Mouse (Mus musculus) liver, embryonic 13.5 days (tissue): ENCODE measurements around the gene Fbxo44. TPM values are rescaled to one million over a fixed set of nuclear protein-coding genes. Genes with fewer than 3 reads are reported as not detected.

Source experiments
- ATAC-seq: fragments of 200-750 bp; cut with Nextera tagmentation; 2 replicates; pipeline ENCODE4 v1.8.0; 2017; ENCODE audit warnings: low read depth, mild to moderate bottlenecking, moderate number of reproducible peaks, moderate library complexity
- DNase-seq: peaks from one replicate; pipeline ENCODE4 v3.0.0; 2022
- H3K27ac ChIP-seq: fragments of 300-500 bp; sonication (generic); 2 replicates; pipeline ENCODE4 v1.5.1; 2015; ENCODE audit warnings: moderate library complexity, mild to moderate bottlenecking, inconsistent platforms
- H3K27me3 ChIP-seq: fragments of 300-500 bp; sonication (generic); 2 replicates; pipeline ENCODE4 v1.6.1; 2015; ENCODE audit warnings: mild to moderate bottlenecking, inconsistent platforms
- H3K36me3 ChIP-seq: fragments of 300-500 bp; sonication (generic); 2 replicates; pipeline ENCODE4 v1.6.1; 2015; ENCODE audit warnings: mild to moderate bottlenecking, inconsistent platforms
- H3K4me1 ChIP-seq: fragments of 300-500 bp; sonication (generic); replicated peaks from 2 replicates; pipeline ENCODE4 v1.6.1; 2015; ENCODE audit warnings: inconsistent platforms
- H3K4me2 ChIP-seq: fragments of 300-500 bp; sonication (generic); 2 replicates; pipeline ENCODE4 v1.6.1; 2015; ENCODE audit warnings: inconsistent platforms, mild to moderate bottlenecking, moderate library complexity
- H3K4me3 ChIP-seq: fragments of 300-500 bp; sonication (generic); replicated peaks from 2 replicates; pipeline ENCODE4 v1.5.1; 2015; ENCODE audit warnings: mild to moderate bottlenecking, inconsistent platforms
- H3K9ac ChIP-seq: fragments of 300-500 bp; sonication (generic); 2 replicates; pipeline ENCODE4 v1.6.1; 2015; ENCODE audit warnings: mild to moderate bottlenecking, inconsistent platforms
- H3K9me3 ChIP-seq: fragments of 300-500 bp; sonication (generic); replicated peaks from 2 replicates; pipeline ENCODE4 v1.6.1; 2016; ENCODE audit warnings: inconsistent platforms
- WGBS: fragments of 180-500 bp; shearing (Covaris S2); methylation state at CpG from one replicate; pipeline ENCODE4 v1.1.7; 2015; ENCODE audit not compliant: insufficient replicate concordance; 5-methylcytosine and 5-hydroxymethylcytosine counted together
- polyA plus RNA-seq: library from polyadenylated mRNA; unstranded; fragments of >200 nt; fragmentation: Nextera tagmentation; extraction: Ambion mirVana; gene quantifications from 2 replicates; pipeline ENCODE4 v1.2.1, GENCODE M21; 2015

Gene Fbxo44
- polyA plus RNA-seq, 1 experiment from 2014 or later, result 1.0 TPM

GRCm38 (mm10) chr4:148149540-148149939 lies 10.7 kb downstream of the Fbxo44 start:
- Histone ChIP-seq H3K4me3 (no peak overlapping the region), H3K4me1 (peaks cover 34% of the 10 kb centered on the region), H3K4me2 (peak overlapping the region; percentile 21; the same call in 1 of the 2 replicates), H3K9me3 (no peaks in the 10 kb centered on the region), H3K9ac (no peak overlapping the region), H3K27ac (no peak overlapping the region), H3K36me3 (peaks cover 18% of the 10 kb centered on the region), H3K27me3 (no peaks in the 10 kb centered on the region)
- ATAC-seq (no peak), DNase-seq (no peak)
- 39% methylated on average over 12 of the region's 12 CpGs for WGBS

GRCm38 (mm10) chr4:148147714-148148113 lies 12.6 kb downstream of the Fbxo44 start:
- Histone ChIP-seq H3K27ac (no peak overlapping the region), H3K27me3 (no peaks in the 10 kb centered on the region; the same call in 1 of the 2 replicates), H3K4me2 (no peak overlapping the region), H3K36me3 (peaks cover 18% of the 10 kb centered on the region), H3K9ac (no peak overlapping the region), H3K9me3 (no peaks in the 10 kb centered on the region), H3K4me1 (peaks cover 34% of the 10 kb centered on the region), H3K4me3 (no peak overlapping the region)
- 63% methylated on average over 2 of the region's 2 CpGs for WGBS
- DNase-seq, result no peak
- no peak for ATAC-seq

GRCm38 (mm10) chr4:148143721-148144120 lies 16.6 kb downstream of the Fbxo44 start:
- WGBS, result 78% methylated on average over 5 of the region's 5 CpGs
- H3K9me3 ChIP-seq, result no peaks in the 10 kb centered on the region
- H3K27me3 ChIP-seq, result peaks cover 7% of the 10 kb centered on the region
- peaks cover 18% of the 10 kb centered on the region for H3K36me3 ChIP-seq
- ATAC-seq, result no peak
- no peak overlapping the region for H3K4me2 ChIP-seq
- peaks cover 16% of the 10 kb centered on the region for H3K4me1 ChIP-seq
- H3K4me3 ChIP-seq, result no peak overlapping the region
- H3K9ac ChIP-seq, result no peak overlapping the region
- DNase-seq, result no peak
- H3K27ac ChIP-seq, result no peak overlapping the region

- peaks cover 16% of the 10 kb centered on the region for H3K4me1 ChIP-seq
- H3K27me3 ChIP-seq, result peaks cover 27% of the 10 kb centered on the region
- WGBS, result under 1% methylated on average over 65 of the region's 65 CpGs
- H3K9me3 ChIP-seq, result no peaks in the 10 kb centered on the region
- H3K36me3 ChIP-seq, result peaks cover 5% of the 10 kb centered on the region
- H3K4me3 ChIP-seq, result peak overlapping the region; percentile 73
- peak; percentile 89 for DNase-seq
- ATAC-seq, result peak; percentile 90
- H3K9ac ChIP-seq, result peak overlapping the region; percentile 77
- peak overlapping the region; percentile 63 for H3K27ac ChIP-seq
- H3K4me2 ChIP-seq, result peak overlapping the region; percentile 97
Observed at GRCm38 (mm10) chr4:148140098-148141011, 19.9 kb downstream of the Fbxo44 start.

GRCm38 (mm10) chr4:148139767-148140097 lies 20.6 kb downstream of the Fbxo44 start:
- DNase-seq, result no peak

GRCm38 (mm10) chr4:148137503-148137902 lies 22.8 kb downstream of the Fbxo44 start:
- H3K9ac ChIP-seq, result no peak overlapping the region
- ATAC-seq, result no peak
- H3K27ac ChIP-seq, result no peak overlapping the region
- no peaks in the 10 kb centered on the region for H3K36me3 ChIP-seq
- H3K27me3 ChIP-seq, result peaks cover 45% of the 10 kb centered on the region
- H3K4me3 ChIP-seq, result no peak overlapping the region
- WGBS, result 55% methylated on average over 8 of the region's 8 CpGs
- H3K9me3 ChIP-seq, result no peaks in the 10 kb centered on the region
- H3K4me2 ChIP-seq, result no peak overlapping the region
- peaks cover 16% of the 10 kb centered on the region for H3K4me1 ChIP-seq
- no peak for DNase-seq

More at GRCm38 (mm10) chr4:148139767-148140097, 20.6 kb downstream of the Fbxo44 start:
- Histone ChIP-seq H3K9me3 (no peaks in the 10 kb centered on the region), H3K4me3 (peak overlapping the region; percentile 73), H3K27me3 (peaks cover 27% of the 10 kb centered on the region), H3K9ac (peak overlapping the region; percentile 37), H3K36me3 (no peaks in the 10 kb centered on the region), H3K4me1 (peaks cover 16% of the 10 kb centered on the region), H3K4me2 (peak overlapping the region; percentile 97), H3K27ac (no peak overlapping the region)
- ATAC-seq, result peak; percentile 17
- under 1% methylated on average over 12 of the region's 12 CpGs for WGBS

- H3K4me1 ChIP-seq, result peaks cover 14% of the 10 kb centered on the region
- DNase-seq (no peak), ATAC-seq (no peak)
- H3K4me3 ChIP-seq, result no peak overlapping the region
- no peak overlapping the region for H3K4me2 ChIP-seq
- no peak overlapping the region for H3K9ac ChIP-seq
- 23% methylated on average over 8 of the region's 8 CpGs for WGBS
- no peak overlapping the region for H3K27ac ChIP-seq
- no peaks in the 10 kb centered on the region for H3K36me3 ChIP-seq
- no peaks in the 10 kb centered on the region for H3K9me3 ChIP-seq
- H3K27me3 ChIP-seq, result peaks cover 70% of the 10 kb centered on the region
Observed at GRCm38 (mm10) chr4:148134988-148135387, 25.3 kb downstream of the Fbxo44 start.

- ATAC-seq, result no peak
- Histone ChIP-seq H3K27ac (no peak overlapping the region), H3K4me1 (peaks cover 8% of the 10 kb centered on the region), H3K4me2 (0 out of 2 replicates have a peak overlapping the region, but pooled peaks have one; percentile 14), H3K9ac (no peak overlapping the region), H3K9me3 (no peaks in the 10 kb centered on the region), H3K27me3 (peaks cover 72% of the 10 kb centered on the region), H3K4me3 (no peak overlapping the region), H3K36me3 (no peaks in the 10 kb centered on the region)
- DNase-seq, result no peak
- 4% methylated on average over 21 of the region's 21 CpGs for WGBS
Observed at GRCm38 (mm10) chr4:148131497-148132081, 28.7 kb downstream of the Fbxo44 start.

GRCm38 (mm10) chr4:148130561-148131413 lies 29.5 kb downstream of the Fbxo44 start, which contains the start of gene Draxin:
TSS of gene Draxin (minus strand) at chr4:148130698.
- Histone ChIP-seq H3K27me3 (peaks cover 72% of the 10 kb centered on the region), H3K4me2 (peak within 1 kb of the TSS; percentile 58), H3K9me3 (no peaks in the 10 kb centered on the region), H3K4me3 (peak within 1 kb of the TSS; percentile 47), H3K27ac (no peak within 1 kb of the TSS), H3K9ac (no peak within 1 kb of the TSS), H3K36me3 (no peaks in the 10 kb centered on the region), H3K4me1 (peaks cover 8% of the 10 kb centered on the region)
- DNase-seq (no peak), ATAC-seq (peak; percentile 38; the same call in 1 of the 2 replicates)
- 2% methylated on average over 63 of the region's 87 CpGs for WGBS

GRCm38 (mm10) chr4:148130133-148130532 lies 30.1 kb downstream of the Fbxo44 start, which contains the start of gene Mad2l2:
TSS of gene Mad2l2 (plus strand) at chr4:148130384.
- Histone ChIP-seq H3K4me1 (peaks cover 8% of the 10 kb centered on the region), H3K27me3 (peaks cover 72% of the 10 kb centered on the region), H3K4me3 (peak within 1 kb of the TSS; percentile 47), H3K4me2 (peak within 1 kb of the TSS; percentile 58), H3K36me3 (no peaks in the 10 kb centered on the region), H3K9me3 (no peaks in the 10 kb centered on the region), H3K9ac (no peak within 1 kb of the TSS), H3K27ac (no peak within 1 kb of the TSS)
- DNase-seq, result no peak
- 3% methylated on average over 18 of the region's 18 CpGs for WGBS
- ATAC-seq, result no peak

- H3K27me3 ChIP-seq, result peaks cover 68% of the 10 kb centered on the region
- H3K4me2 ChIP-seq, result no peak overlapping the region
- no peak overlapping the region for H3K27ac ChIP-seq
- DNase-seq (no peak), ATAC-seq (no peak)
- no peaks in the 10 kb centered on the region for H3K36me3 ChIP-seq
- peaks cover 8% of the 10 kb centered on the region for H3K4me1 ChIP-seq
- no peak overlapping the region for H3K9ac ChIP-seq
- H3K4me3 ChIP-seq, result no peak overlapping the region
- 28% methylated on average over 2 of the region's 2 CpGs for WGBS
- no peaks in the 10 kb centered on the region for H3K9me3 ChIP-seq
Observed at GRCm38 (mm10) chr4:148128672-148129071, 31.6 kb downstream of the Fbxo44 start.
